Mouse (Mus musculus) mammary gland, adult 2 months (tissue): ENCODE data around the gene Sf3b6. TPM values are rescaled to one million over a fixed set of nuclear protein-coding genes. Genes with fewer than 3 reads are reported as not detected.

Experiments used
- polyA plus RNA-seq: library from polyadenylated mRNA; depleted of rRNA; stranded (reverse); fragments of >200 nt; gene quantifications from 2 replicates; pipeline ENCODE4 v1.2.3, GENCODE M21; 2012; ENCODE audit warnings: low replicate concordance; rRNA removed

Gene Sf3b6
- 28.7 and 57.5 TPM in 2 replicates for polyA plus RNA-seq

DNA sequence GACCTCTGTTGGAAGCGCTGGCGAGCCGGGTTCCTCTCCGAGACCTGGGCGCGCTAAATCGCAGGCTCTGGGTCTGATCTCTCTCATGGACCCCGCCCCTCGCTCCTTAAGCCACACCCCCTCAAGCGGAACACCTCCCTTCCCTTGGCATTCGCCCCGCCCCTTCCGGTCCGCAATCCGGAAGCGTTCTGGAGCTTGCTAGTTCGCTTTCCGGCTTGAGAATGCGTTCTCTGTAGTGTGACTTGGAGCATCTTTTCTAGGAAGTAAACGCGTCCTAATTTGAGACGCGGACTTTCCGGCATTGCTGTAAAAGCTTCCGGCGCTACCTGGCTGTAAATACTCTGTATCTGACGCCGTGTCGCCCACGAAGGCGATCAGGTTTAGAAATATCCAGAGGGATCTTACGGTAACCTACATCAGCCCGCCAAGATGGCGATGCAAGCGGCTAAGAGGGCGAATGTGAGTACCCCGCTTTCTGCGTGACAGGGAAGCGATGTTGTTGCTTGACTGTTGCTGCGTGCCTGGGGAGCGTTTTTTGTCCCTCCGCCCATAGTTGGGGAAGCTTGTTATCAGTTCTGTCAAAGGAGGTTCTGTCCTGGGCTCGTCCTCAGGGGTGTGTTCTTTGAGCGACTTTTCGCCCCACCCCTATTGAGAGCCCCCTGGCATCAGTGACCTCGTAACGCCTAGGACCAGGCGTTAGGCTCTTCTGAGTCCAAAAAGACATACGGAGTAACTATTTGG is at the start of gene Sf3b6:
Gene Sf3b6, plus strand, starts transcription at position 184 of the 741 bp plus-strand sequence.

DNA sequence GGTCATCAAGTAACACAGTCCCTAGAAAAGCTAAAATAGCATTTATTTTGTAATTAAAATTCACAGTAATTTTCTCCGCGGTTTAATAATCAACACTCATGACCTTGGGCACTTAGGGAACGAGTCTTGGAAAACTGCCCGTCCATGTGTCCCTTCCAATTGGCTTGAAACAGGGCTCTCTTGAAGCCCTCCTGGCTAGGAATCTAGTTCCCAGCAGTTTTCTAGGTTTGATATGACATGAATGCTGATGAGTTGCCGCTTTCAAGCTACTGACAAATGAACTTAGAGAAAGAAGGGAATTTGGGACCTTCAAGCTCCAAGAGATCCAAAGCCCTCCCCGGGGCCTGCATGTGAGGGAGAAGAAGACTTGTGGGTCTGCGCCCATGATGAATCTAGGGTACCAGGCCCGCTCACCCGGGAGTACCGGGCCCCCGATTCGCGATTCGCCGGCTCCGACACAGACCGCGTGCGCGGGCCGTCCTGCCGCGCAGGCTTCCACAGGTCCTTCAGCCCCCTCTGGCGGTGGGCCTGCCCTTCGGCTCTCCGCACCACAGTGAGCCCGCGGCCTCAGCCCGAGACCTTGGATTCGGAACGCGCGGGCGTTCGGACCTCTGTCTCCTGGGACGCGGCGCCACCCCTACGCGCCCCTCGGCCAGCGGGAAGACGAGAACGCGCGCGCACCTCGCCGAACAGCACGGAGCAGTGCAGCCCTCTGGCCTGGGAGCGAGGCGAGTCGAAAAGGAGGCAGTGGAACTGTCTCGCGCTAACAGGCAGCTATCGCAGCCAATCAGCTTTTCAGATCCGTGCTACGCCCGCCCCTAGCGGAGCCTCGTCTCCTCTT is 48.6 kb upstream of the Sf3b6 start, which contains the start of the genes Pfn4 and Fam228b:
Gene Pfn4, plus strand, starts transcription at position 531 of the 841 bp plus-strand sequence.
Gene Fam228b, minus strand, starts transcription at position 776 of the 841 bp plus-strand sequence.

DNA sequence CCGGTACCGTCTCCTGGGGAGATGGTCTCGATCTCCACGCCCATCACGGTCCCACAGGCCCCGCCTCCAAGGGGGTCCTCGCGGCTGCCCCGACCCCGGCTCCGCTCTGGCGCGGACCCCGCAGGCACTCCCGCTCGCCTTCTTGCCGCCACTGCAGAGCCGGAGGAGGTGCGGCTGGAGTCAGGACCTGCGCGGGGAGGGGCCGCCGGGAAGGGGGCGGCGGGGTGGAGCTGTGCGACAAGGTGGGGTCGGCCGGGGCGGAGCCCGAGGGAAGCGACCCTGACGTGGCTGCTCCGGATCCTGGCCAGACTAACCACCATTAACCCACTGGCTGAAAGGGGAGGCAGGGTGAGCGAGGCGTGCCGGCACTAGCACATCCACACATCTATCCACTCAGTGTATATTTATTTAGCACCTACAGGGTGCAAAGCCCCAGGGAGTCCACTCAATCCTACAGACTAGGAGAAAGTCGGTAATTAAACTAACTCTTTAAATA is 24.1 kb downstream of the Sf3b6 start, which contains the start of gene Fkbp1b:
Gene Fkbp1b, minus strand, starts transcription at position 200 of the 496 bp plus-strand sequence.

DNA sequence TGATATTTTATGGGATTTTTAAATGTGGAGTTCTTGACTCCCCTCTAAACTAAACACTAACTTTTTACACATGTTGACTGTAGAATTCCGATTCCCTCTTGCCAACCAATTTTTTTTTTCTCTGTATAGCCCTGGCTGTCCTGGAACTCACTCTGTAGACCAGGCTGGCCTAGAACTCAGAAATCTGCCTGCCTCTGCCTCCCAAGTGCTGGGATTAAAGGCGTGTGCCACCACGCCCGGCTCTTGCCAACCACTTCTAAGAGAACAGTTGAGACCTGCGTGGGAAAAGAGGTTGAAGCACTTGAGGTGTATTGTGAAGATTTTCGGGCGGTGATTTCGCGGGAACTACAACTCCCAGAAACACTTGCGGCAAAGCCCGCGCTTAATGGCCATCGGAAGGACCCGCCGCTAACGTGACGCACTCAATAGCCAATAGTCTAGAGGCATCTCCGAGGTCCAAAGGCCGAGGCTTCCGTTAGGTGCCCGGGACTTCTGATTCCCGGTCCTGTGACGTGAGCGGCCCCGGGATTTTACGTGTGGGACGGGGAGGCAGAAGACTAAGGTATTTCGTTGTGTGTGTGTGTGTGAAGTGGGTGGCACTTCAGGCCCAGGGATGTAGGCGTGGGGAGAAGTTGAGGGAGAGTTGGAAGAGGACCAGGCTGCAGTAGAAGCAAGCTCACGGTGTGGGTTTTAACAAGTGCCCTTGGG is 25.7 kb downstream of the Sf3b6 start, which contains the start of gene Wdcp:
Gene Wdcp, plus strand, starts transcription at position 414 of the 708 bp plus-strand sequence.

DNA sequence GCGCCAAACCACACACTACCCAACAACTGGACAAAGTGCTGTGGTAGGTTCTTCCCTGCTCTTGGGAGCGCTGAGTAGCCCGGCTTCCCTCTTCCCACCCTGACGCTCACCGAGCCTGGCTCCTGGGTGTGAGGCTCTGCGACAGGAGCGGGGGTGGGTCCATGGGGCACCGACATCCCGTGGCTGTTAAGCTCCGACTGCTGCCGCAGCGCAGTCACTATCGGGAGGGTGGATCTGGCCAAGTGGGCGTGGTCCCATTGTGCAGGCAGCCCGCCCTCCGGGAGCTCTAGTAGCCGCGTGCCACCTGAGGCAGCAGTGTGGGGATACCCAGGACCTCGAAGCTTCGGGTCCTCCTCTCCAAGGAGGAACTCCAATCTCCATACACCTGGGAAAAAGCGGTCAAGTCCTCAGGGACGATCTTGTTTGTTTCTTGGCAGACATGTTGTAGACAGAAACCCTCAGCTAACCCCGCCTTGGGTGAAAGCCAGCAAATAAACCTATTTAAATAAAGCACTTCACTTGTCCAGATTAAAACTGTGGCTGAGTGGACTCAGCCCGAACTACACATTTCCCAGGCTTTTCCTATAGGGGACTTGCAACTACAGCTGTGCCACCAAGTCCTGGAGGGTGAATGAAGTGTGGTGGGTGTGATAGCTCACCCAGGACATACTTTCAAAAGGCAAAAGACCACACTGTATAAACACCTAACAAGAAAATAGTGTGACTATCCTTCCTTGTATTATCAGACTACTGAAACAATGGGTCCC is 57.0 kb downstream of the Sf3b6 start, which contains the start of gene Mfsd2b:
Gene Mfsd2b, minus strand, starts transcription at position 199 of the 767 bp plus-strand sequence.

Other genes starting within 250 kb of the Sf3b6 start
- gene Itsn2, start 224.9 kb upstream of the Sf3b6 start, polyA plus RNA-seq: 22.8 and 53.9 TPM in 2 replicates
- not detected in 2 replicates for gene Gm3625, start 224.6 kb upstream of the Sf3b6 start, polyA plus RNA-seq
- gene Fam228a, start 79.1 kb upstream of the Sf3b6 start, polyA plus RNA-seq: 0.05 and 0.13 TPM in 2 replicates
- 0.16 and 0.19 TPM in 2 replicates for gene Pfn4, start 48.5 kb upstream of the Sf3b6 start, polyA plus RNA-seq
- gene Fam228b, start 48.3 kb upstream of the Sf3b6 start, polyA plus RNA-seq: 0.45 and 0.51 TPM in 2 replicates
- 6.9 and 9.9 TPM in 2 replicates for gene Fkbp1b, start 24.0 kb downstream of the Sf3b6 start, polyA plus RNA-seq
- gene Wdcp, start 25.8 kb downstream of the Sf3b6 start, polyA plus RNA-seq: 6.0 and 9.4 TPM in 2 replicates
- gene Mfsd2b, start 56.8 kb downstream of the Sf3b6 start, polyA plus RNA-seq: 1.1 and 1.2 TPM in 2 replicates
- gene Ubxn2a, start 90.2 kb downstream of the Sf3b6 start, polyA plus RNA-seq: 3.7 and 7.3 TPM in 2 replicates
- 7.5 and 21.4 TPM in 2 replicates for gene Atad2b, start 99.8 kb downstream of the Sf3b6 start, polyA plus RNA-seq